Mouse (Mus musculus) CD4-positive, CD25-positive, alpha-beta regulatory T cell (primary cell): ENCODE measurements around the gene Twf1. TPM values are rescaled to one million over a fixed set of nuclear protein-coding genes. Genes with fewer than 3 reads are reported as not detected.

Experiments
- polyA plus RNA-seq: library from polyadenylated mRNA; unstranded; fragments of 100-300 nt; shearing (Covaris generic); gene quantifications from one replicate; pipeline ENCODE4 v1.2.1, GENCODE M21; 2017

The Twf1 gene
- polyA plus RNA-seq: 16.0 TPM

GRCm38 (mm10) chr15:94589219-94590075 is at the start of gene Twf1:
TSS of gene Twf1 (minus strand) at chr15:94589889.

GRCm38 (mm10) chr15:94628830-94629601 is 39.3 kb upstream of the Twf1 start, which contains the start of gene Tmem117:
TSS of gene Tmem117 (plus strand) at chr15:94629232.

GRCm38 (mm10) chr15:94543409-94544051 is 46.2 kb downstream of the Twf1 start, which contains the start of the genes Pus7l and Irak4:
TSS of gene Pus7l (minus strand) at chr15:94543547.
TSS of gene Irak4 (plus strand) at chr15:94543643.

Other genes starting within 250 kb of the Twf1 start
- 0.23 TPM for gene Adamts20, start 124.5 kb downstream of the Twf1 start, polyA plus RNA-seq
- gene Pus7l, start 46.3 kb downstream of the Twf1 start, polyA plus RNA-seq: 11.8 TPM
- 29.5 TPM for gene Irak4, start 46.2 kb downstream of the Twf1 start, polyA plus RNA-seq
- 0.16 TPM for gene Tmem117, start 39.3 kb upstream of the Twf1 start, polyA plus RNA-seq